Mouse (Mus musculus) neural tube, embryonic 14.5 days (tissue): ENCODE measurements around the gene Rapgef4. TPM values are rescaled to one million over a fixed set of nuclear protein-coding genes. Genes with fewer than 3 reads are reported as not detected.

Source experiments
- ATAC-seq: fragments of 200-750 bp; cut with Nextera tagmentation; 2 replicates; pipeline ENCODE4 v1.8.0; 2017; ENCODE audit warnings: low read depth, mild to moderate bottlenecking, moderate TSS enrichment, moderate library complexity
- H3K27ac ChIP-seq: fragments of 300-500 bp; sonication (generic); 2 replicates; pipeline ENCODE4 v1.5.1; 2014; ENCODE audit warnings: low read depth, mild to moderate bottlenecking, control low read depth, low read length, moderate library complexity, mixed read lengths
- H3K27me3 ChIP-seq: fragments of 300-500 bp; sonication (generic); 2 replicates; pipeline ENCODE4 v1.6.1; 2014; ENCODE audit warnings: low read length; ENCODE audit not compliant: control insufficient read depth, insufficient read depth
- H3K36me3 ChIP-seq: fragments of 300-500 bp; sonication (generic); 2 replicates; pipeline ENCODE4 v1.6.1; 2014; ENCODE audit warnings: low read length, mixed read lengths; ENCODE audit not compliant: control insufficient read depth, insufficient read depth
- H3K4me1 ChIP-seq: fragments of 300-500 bp; sonication (generic); 2 replicates; pipeline ENCODE4 v1.6.1; 2014; ENCODE audit warnings: low read length; ENCODE audit not compliant: control insufficient read depth, insufficient read depth
- H3K4me2 ChIP-seq: fragments of 300-500 bp; sonication (generic); 2 replicates; pipeline ENCODE4 v1.6.1; 2014; ENCODE audit warnings: mild to moderate bottlenecking, low read depth, low read length, control low read depth
- H3K4me3 ChIP-seq: fragments of 300-500 bp; sonication (generic); 2 replicates; pipeline ENCODE4 v1.5.1; 2014; ENCODE audit warnings: low read depth, low read length, control low read depth, mixed read lengths
- H3K9ac ChIP-seq: fragments of 300-500 bp; sonication (generic); replicated peaks from 2 replicates; pipeline ENCODE4 v1.6.1; 2014; ENCODE audit warnings: low read depth, mild to moderate bottlenecking, control low read depth, low read length, mixed read lengths
- H3K9me3 ChIP-seq: fragments of 300-500 bp; sonication (generic); 2 replicates; pipeline ENCODE4 v1.6.1; 2016; ENCODE audit warnings: low read length; ENCODE audit not compliant: control insufficient read depth
- WGBS: fragments of 180-500 bp; shearing (Covaris S2); extraction: QIAGEN DNeasy Blood & Tissue Kit; methylation state at CpG from one replicate; pipeline ENCODE4 v1.1.7; 2014; 5-methylcytosine and 5-hydroxymethylcytosine counted together
- polyA plus RNA-seq: library from polyadenylated mRNA; unstranded; fragments of >200 nt; fragmentation: Nextera tagmentation; extraction: Ambion mirVana; gene quantifications from 2 replicates; pipeline ENCODE4 v1.2.1, GENCODE M21; 2014

The Rapgef4 gene
- polyA plus RNA-seq, 1 experiment from 2014 or later, result 39.6 TPM

DNA sequence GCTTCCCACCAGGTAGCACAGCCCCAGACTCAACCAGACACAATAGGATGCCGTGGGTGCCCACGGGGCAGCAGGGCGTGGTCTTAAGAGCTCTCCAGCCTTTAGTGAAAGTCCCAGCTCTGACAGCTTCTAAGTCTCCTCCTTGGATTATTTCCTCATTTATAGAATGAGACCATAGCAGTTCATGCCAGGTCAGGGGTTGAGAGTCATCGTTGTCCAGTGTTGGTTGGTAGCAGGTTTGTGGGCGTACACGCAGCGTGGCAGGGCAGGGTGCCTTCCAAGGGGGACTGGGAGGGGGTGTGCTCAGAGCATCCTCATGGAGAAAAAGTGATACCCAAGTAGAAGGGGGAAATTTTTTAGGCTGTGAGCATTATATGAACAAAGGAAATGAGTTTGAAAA lies 166.2 kb downstream of the Rapgef4 start:
- no peak overlapping the region for H3K4me2 ChIP-seq
- no peaks in the 10 kb centered on the region for H3K36me3 ChIP-seq
- no peaks in the 10 kb centered on the region for H3K4me1 ChIP-seq
- no peak for ATAC-seq
- H3K27ac ChIP-seq, result no peak overlapping the region
- H3K4me3 ChIP-seq, result no peak overlapping the region
- no peaks in the 10 kb centered on the region for H3K9me3 ChIP-seq
- H3K27me3 ChIP-seq, result no peaks in the 10 kb centered on the region
- no peak overlapping the region for H3K9ac ChIP-seq
- 87% methylated on average over 7 of the region's 7 CpGs for WGBS

GRCm38 (mm10) chr2:72147695-72148094 lies 166.7 kb downstream of the Rapgef4 start:
- H3K27ac ChIP-seq, result no peak overlapping the region

DNA sequence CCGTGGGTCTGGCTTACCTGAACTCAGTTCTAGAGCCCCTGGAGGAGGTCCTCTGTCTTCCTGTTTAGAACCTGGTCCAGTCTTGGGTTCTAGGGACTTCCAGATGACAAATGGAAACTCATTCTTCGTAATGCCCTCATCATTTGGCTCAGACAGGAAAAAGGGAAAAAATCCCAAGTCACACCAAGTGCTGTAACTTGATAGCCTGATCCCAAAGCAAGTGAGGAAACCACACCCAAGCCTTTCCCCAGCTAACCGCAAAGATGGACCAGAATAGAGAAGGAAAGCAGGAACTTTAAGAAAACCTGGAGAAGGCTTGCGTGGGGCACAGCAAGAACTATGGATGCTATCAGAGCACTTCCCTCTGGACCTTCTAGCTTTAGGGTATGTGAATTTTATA lies 167.6 kb downstream of the Rapgef4 start:
- Histone ChIP-seq H3K9ac (no peak overlapping the region), H3K9me3 (no peaks in the 10 kb centered on the region), H3K36me3 (no peaks in the 10 kb centered on the region), H3K27me3 (no peaks in the 10 kb centered on the region), H3K4me3 (no peak overlapping the region), H3K27ac (no peak overlapping the region), H3K4me1 (no peaks in the 10 kb centered on the region), H3K4me2 (no peak overlapping the region)
- 63% methylated on average over 4 of the region's 4 CpGs for WGBS
- ATAC-seq, result no peak

More at GRCm38 (mm10) chr2:72147695-72148094, 166.7 kb downstream of the Rapgef4 start:
- H3K9me3 ChIP-seq, result no peaks in the 10 kb centered on the region
- H3K4me3 ChIP-seq, result no peak overlapping the region
- H3K4me2 ChIP-seq, result no peak overlapping the region
- no peak overlapping the region for H3K9ac ChIP-seq
- ATAC-seq, result no peak
- no peaks in the 10 kb centered on the region for H3K36me3 ChIP-seq
- no peaks in the 10 kb centered on the region for H3K4me1 ChIP-seq
- WGBS, result 37% methylated on average over 6 of the region's 6 CpGs
- no peaks in the 10 kb centered on the region for H3K27me3 ChIP-seq

GRCm38 (mm10) chr2:72149059-72149458 lies 168.0 kb downstream of the Rapgef4 start:
- 30% methylated on average over 4 of the region's 4 CpGs for WGBS
- H3K27me3 ChIP-seq, result no peaks in the 10 kb centered on the region
- ATAC-seq, result no peak
- H3K9me3 ChIP-seq, result no peaks in the 10 kb centered on the region
- no peak overlapping the region for H3K9ac ChIP-seq
- no peak overlapping the region for H3K27ac ChIP-seq
- H3K4me1 ChIP-seq, result no peaks in the 10 kb centered on the region
- H3K4me3 ChIP-seq, result no peak overlapping the region
- H3K4me2 ChIP-seq, result no peak overlapping the region
- H3K36me3 ChIP-seq, result no peaks in the 10 kb centered on the region

DNA sequence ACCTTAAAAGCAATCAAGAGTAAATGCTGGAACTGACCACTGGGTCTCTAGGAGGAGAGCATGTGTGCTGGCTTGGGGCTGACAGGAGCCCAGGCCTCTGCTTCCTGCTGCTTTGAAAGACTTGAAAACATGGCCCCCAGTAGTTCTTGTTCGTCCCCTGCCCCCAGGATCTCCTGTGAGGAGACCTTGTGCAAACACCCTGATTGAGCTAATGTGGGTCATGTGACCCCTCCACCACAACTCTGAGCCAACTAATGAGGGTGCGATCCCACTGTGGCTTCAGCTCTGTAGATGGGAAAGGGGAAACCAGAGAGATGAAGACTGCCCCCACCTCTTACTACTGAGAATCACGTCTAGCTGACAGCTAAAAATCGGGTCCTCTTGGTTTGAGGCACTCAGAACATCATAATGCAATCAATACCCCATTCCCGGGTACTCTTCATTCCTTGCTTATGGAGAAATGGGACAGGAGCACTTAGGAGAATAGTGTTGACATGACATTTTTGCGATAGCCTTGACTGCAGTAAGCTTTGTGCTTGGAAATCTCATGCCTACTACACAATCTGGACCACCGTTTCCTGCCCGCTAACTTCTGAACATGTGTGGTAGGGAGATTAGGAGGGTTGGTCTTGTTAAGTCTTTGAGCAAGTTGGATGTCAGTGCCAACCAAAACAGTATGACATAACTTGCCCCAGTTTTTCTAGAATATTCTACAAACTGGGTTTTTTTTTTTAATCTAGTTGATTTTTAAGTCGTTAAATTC lies 170.9 kb downstream of the Rapgef4 start:
- H3K27me3 ChIP-seq, result no peaks in the 10 kb centered on the region
- H3K36me3 ChIP-seq, result no peaks in the 10 kb centered on the region
- H3K27ac ChIP-seq, result no peak overlapping the region
- H3K4me2 ChIP-seq, result no peak overlapping the region
- H3K9me3 ChIP-seq, result no peaks in the 10 kb centered on the region
- no peak for ATAC-seq
- 82% methylated on average over 9 of the region's 9 CpGs for WGBS
- no peaks in the 10 kb centered on the region for H3K4me1 ChIP-seq
- no peak overlapping the region for H3K4me3 ChIP-seq
- no peak overlapping the region for H3K9ac ChIP-seq

DNA sequence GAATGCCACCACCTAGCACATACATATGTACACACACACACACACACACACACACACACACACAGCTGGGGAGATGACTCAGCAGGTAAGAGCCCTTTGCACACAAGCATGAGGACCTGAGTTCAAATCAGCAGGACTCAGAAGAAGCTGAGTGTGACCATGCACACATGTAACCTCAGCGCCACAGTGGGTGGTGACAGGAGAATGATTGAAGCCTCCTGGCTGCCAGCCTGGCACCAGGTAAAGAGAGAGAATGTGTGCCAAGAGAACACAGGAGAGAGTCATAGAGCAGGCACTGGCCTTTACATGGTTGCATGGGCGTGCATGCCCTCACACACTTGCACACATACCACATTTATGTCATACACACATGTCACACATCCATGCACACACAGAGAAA lies 171.7 kb downstream of the Rapgef4 start:
- Histone ChIP-seq H3K4me1 (no peaks in the 10 kb centered on the region), H3K4me2 (no peak overlapping the region), H3K27ac (no peak overlapping the region), H3K9ac (no peak overlapping the region), H3K9me3 (no peaks in the 10 kb centered on the region), H3K4me3 (no peak overlapping the region), H3K27me3 (no peaks in the 10 kb centered on the region), H3K36me3 (no peaks in the 10 kb centered on the region)
- no peak for ATAC-seq
- 94% methylated on average over 2 of the region's 2 CpGs for WGBS

DNA sequence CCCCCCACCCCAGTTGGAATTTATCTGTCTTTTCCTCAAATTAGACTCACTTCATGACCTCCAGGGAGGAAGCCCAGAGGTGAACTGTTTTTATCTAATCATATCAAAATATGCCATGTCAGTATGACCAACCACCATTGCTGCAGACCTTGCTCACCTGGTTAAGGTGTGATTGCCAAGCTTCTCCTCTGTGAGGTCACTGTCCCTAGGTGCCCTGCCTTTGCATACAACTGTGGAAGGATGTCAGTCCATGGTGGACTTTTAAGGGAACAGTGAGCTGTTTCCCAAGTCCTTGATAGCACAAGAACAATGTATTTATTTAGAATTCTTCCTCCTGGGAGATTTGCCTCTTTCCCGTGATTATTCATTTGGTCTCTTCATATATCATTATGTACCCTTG lies 172.8 kb downstream of the Rapgef4 start:
- Histone ChIP-seq H3K36me3 (no peaks in the 10 kb centered on the region), H3K4me3 (no peak overlapping the region), H3K27ac (no peak overlapping the region), H3K9me3 (no peaks in the 10 kb centered on the region), H3K4me2 (no peak overlapping the region), H3K4me1 (no peaks in the 10 kb centered on the region), H3K9ac (no peak overlapping the region), H3K27me3 (no peaks in the 10 kb centered on the region)
- ATAC-seq, result no peak
- WGBS, result 65% methylated on average over 1 of the region's 1 CpGs

DNA sequence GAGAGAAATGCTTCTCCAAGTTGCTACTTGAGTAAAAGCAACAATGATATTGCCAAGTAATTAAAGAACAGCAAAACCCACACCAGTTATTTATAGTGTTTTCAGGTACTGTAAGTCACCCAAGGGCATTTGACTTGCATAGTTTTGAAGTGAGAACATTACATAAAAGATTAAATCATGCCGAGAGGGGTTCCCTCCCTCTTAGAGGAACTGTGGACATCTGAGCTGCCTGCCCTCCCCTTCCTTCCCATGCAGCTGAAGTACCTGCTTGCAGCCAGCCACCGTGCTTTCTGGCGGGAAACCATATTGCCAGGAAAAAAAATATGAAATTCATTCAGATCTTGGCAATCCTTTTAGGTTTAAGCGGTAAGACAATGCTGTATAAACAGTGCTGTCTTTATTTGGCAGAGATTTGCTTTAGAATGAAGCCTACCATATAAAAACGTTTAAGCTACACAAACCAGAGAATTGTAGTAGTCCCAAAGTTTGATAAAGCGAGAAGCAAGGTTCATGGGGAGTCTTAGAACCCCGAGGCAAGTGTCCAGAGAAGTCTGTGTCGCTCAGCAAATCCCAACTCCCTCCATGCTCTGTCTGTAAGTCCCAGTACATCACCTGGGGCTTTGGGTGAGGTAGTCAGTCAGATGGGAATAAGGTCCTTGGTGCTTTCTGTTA lies 174.2 kb downstream of the Rapgef4 start:
- 77% methylated on average over 8 of the region's 8 CpGs for WGBS
- ATAC-seq, result no peak

GRCm38 (mm10) chr2:72156484-72156883 lies 175.4 kb downstream of the Rapgef4 start:
- H3K9me3 ChIP-seq, result no peaks in the 10 kb centered on the region
- no peak overlapping the region for H3K27ac ChIP-seq
- H3K4me3 ChIP-seq, result no peak overlapping the region
- no peaks in the 10 kb centered on the region for H3K36me3 ChIP-seq
- no peak for ATAC-seq
- 87% methylated on average over 5 of the region's 5 CpGs for WGBS
- H3K27me3 ChIP-seq, result no peaks in the 10 kb centered on the region
- H3K4me1 ChIP-seq, result peaks cover 8% of the 10 kb centered on the region; the same call in 1 of the 2 replicates
- no peak overlapping the region for H3K9ac ChIP-seq
- H3K4me2 ChIP-seq, result no peak overlapping the region

More for the DNA sequence above, 174.2 kb downstream of the Rapgef4 start:
- Histone ChIP-seq H3K27ac (no peak overlapping the region), H3K4me2 (no peak overlapping the region), H3K27me3 (no peaks in the 10 kb centered on the region), H3K9ac (no peak overlapping the region), H3K4me1 (peaks cover 3% of the 10 kb centered on the region; the same call in 1 of the 2 replicates), H3K36me3 (no peaks in the 10 kb centered on the region), H3K9me3 (no peaks in the 10 kb centered on the region), H3K4me3 (no peak overlapping the region)
